Mouse (Mus musculus) cerebellum, postnatal 10 days (tissue): ENCODE results near the gene Setd2.

Experiments
- DNase-seq, 2 experiments: peaks; one replicate each; pipeline ENCODE4 v3.0.0; 2021; ENCODE audit warnings: mixed read lengths in 2 of 2

Gene Setd2

DNA sequence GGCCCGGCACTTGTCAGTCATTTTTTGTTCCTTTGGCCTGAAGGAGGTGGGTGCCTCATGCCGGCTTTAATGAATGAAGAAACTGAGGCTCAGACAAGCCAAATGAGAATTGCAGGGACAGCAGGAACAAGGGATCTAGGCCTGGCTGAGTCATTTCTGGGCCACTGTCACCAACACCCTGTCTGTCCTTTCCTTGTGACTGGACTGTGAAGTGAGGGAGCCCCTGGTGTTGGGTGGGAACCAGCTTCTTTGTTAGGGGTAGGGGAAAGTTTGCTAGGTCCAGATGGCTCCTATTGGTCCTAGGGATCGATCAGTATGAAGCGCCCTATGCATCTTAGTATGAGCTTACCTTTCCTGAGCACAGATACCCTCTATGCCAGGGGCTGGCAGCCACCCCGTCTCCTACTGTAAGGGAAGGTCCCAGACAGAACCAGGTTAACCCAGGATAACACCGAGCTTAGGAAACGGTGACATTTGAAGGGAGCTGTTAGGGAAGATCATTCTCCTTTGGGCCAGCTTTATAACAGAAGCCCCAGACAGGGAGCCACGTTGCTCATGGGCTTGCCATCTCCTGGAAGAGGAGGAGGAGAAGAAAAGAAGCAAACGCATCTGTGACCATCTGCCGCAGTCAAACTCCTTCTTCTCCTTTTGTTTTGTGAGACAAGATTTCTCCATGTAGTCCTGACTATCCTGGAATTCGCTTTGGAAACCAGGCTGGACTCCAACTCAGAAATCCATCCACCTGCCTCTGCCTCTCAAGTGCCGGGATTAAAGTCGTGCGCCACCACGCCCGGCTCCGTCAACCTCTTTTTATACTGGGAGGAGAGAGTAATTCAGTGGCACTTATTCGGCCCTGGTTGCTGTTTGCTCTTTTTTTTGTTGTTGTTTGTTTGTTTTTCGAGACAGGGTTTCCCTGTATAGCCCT lies 122.6 kb downstream of the Setd2 start:
- no peak for DNase-seq

GRCm38 (mm10) chr9:110655651-110656007 lies 123.2 kb downstream of the Setd2 start:
- no peak for DNase-seq

GRCm38 (mm10) chr9:110656249-110657221 lies 124.1 kb downstream of the Setd2 start, which contains the start of gene Ccdc12:
Gene Ccdc12 (plus strand): TSS chr9:110656503.
- DNase-seq: peak; percentile 96

DNA sequence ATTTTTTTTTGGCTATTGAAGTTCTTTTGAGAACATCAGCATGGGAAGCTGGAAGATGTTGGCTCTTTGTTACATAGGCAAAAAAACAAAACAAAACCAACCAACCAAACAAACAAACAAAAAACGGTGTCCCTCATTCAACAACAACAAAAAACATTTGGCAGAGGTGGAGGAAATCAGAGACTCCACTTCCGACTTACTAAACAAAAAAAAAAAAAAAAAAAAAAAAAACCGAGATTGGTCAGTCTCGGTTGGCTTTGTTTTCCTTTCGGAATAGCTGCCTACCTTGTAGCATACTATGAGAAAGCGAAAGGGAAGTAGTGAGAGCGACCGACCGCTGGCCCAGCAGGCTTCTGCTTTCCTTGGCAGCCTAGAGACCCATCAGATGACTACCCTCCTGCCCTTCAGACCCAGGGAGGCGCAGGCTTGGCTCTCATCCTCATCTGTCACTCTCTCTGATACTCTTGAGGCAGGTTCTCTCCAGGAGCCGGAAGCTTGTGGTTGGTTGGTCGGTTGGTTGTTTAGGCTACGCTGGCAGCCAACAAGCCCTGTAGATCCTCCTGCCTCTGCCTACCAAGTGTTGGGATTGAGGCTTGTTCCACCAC lies 125.2 kb downstream of the Setd2 start:
- no peak for DNase-seq

DNA sequence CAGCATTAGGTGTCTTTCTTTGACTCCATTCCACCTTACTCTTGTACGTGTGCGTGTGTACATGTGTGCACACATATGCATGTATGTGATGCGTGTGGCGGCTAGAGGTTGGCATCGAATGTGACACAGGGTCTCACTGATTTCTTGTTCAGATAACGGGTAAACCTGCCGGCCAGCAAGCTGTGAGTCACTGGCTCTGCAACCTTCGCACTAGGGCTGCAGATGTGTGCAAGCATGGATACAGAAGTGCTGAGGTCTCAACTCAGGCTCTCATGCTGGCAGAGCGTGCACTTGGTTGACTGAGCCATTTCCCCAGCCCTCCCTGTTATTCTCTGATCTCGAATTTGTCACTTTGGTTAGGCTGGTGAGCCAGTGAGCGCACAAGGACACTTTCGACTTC lies 127.1 kb downstream of the Setd2 start:
- no peak for DNase-seq

DNA sequence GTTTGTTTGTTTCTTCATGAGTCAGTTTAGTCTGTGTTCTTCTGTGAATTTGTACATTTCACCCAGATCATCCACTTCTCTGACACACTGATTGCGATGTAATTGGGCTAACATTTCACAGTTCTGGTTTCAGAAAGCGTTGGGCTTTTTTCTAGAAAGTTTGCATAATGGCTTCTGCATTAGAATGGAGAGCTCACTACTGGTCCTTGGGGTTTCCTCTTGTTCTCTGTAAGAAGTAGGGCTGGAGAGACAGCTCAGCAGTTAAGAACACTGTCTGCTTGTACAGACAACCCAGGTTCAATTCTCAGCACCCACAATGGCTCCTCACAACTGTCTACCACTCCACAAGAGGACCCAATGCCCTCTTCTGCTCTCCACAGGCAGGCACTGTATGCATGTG lies 127.8 kb downstream of the Setd2 start:
- DNase-seq: no peak

- DNase-seq: no peak
Observed at GRCm38 (mm10) chr9:110660856-110661612, 128.6 kb downstream of the Setd2 start.

- no peak for DNase-seq
Observed at GRCm38 (mm10) chr9:110662844-110663243, 130.4 kb downstream of the Setd2 start.

- DNase-seq: no peak
Observed at GRCm38 (mm10) chr9:110665912-110666311, 133.5 kb downstream of the Setd2 start.

DNA sequence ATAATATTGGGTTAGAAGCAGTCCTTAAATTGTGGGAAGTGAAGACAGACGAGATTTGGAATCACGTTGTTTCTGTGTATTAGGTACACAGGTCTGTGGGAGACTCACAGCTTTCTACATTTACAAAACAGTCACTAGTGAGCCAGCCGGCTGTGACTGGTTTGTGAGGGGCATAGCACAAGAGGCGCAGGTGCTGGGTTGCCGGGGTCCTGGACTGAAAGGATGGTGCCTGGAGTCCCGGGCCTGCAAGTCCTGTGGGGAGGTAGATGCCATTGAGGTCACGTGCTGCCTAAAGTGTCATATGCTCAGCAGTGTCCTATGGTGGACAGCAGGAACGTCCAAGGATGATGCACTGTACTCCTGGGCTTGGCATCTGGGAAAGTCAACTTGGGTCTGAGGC lies 134.0 kb downstream of the Setd2 start:
- DNase-seq: no peak

DNA sequence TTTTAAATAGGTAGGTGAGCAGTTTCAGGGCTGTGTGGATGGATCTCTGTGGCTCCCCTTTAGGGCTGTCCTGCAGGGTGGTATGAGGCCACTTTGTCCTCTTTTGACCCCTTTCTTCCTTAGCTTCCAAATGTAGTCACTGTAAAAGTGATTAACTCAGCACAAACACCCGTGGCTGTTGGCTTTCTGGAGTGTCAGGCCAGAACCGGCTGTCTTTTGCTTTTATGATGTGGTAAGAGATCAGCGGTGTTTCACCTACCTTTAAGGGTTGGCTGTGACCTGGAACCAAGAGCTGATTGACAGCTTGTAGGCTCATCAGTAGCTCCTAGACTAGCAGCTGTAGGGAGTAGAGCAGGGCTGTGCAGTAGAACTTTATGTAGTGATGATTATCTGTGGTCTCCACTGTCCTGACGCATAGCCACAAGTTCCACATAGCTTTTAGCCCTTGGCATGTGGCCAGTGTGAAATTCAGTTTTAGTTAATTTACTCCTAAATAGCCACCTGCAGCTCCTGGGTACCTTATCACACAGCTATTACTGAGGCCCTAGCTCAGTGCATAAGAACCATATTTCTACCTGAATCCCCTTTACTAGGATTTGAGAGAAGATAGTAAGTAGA lies 134.9 kb downstream of the Setd2 start:
- DNase-seq: no peak
